Mouse (Mus musculus) bone marrow macrophage, adult 2 months (primary cell): ENCODE data around the gene Pum1.

Experiments
- CTCF ChIP-seq: IDR thresholded peaks from 2 replicates; pipeline ENCODE4 v1.5.1; 2012; ENCODE audit warnings: low read depth, mild to moderate bottlenecking, low read length, moderate library complexity
- POLR2A ChIP-seq: IDR thresholded peaks from 2 replicates; pipeline ENCODE4 v1.6.1; 2012; ENCODE audit warnings: mild to moderate bottlenecking, low read depth, low read length, borderline replicate concordance

DNA sequence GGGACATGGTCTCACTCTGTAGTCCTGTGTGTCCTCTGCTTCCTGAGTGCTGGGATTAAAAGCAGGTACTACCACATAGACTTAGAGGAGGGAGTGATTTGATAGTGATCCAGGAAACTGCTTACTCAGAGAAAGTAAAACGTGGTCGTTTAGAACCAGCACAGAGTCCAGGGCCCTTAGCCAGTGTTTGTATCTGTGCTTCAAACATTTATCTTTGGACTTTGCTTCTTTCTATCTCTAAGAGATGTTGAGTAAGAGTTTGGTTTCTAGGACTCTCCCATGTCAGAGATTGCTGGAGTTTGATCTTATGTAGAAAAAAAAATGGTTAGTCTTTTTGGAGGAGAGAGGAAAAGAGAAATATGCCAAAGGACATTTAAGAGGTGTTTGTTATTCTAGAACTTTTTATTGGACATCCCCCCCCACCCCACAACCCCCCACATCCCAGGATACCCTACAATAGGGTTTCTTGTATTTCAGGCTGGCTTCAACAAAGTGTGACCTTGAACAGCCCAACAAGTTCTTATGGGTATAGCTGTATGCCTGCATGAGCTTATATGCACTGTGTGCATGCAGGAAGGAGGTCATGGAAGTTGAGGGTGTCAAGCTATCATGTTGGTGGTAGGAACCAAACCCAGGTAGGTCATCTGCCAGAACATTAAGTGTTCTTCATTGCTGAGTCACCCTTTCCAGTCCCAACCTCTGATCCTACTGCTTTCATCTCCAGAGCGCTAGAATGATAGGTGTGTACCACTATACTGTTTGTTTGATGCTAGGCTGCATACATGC, 43.3 kb downstream of the Pum1 start:
- TF ChIP-seq POLR2A (no peak), CTCF (no peak)
